Mouse (Mus musculus) heart, postnatal 0 days (tissue): ENCODE measurements around the gene Ptprm. TPM values are rescaled to one million over a fixed set of nuclear protein-coding genes. Genes with fewer than 3 reads are reported as not detected.

Experiments used
- ATAC-seq: fragments of 200-750 bp; cut with Nextera tagmentation; 2 replicates; pipeline ENCODE4 v1.8.0; 2017; ENCODE audit warnings: low read depth, moderate number of reproducible peaks, moderate library complexity; ENCODE audit not compliant: insufficient read depth
- DNase-seq: peaks from one replicate; pipeline ENCODE4 v3.0.0-alpha.2; 2016; ENCODE audit warnings: low spot score
- H3K27ac ChIP-seq: fragments of 300-500 bp; sonication (generic); 2 replicates; pipeline ENCODE4 v1.5.1; 2014; ENCODE audit warnings: low read depth, mild to moderate bottlenecking
- H3K27me3 ChIP-seq: fragments of 300-500 bp; sonication (generic); 2 replicates; pipeline ENCODE4 v1.6.1; 2014; ENCODE audit warnings: low read length, mixed read lengths; ENCODE audit not compliant: control insufficient read depth, insufficient read depth
- H3K36me3 ChIP-seq: fragments of 300-500 bp; sonication (generic); replicated peaks from 2 replicates; pipeline ENCODE4 v1.6.1; 2014; ENCODE audit warnings: low read length, mixed read lengths; ENCODE audit not compliant: control insufficient read depth, insufficient read depth
- H3K4me1 ChIP-seq: fragments of 300-500 bp; sonication (generic); 2 replicates; pipeline ENCODE4 v1.6.1; 2014; ENCODE audit warnings: antibody characterized with exemption; ENCODE audit not compliant: control insufficient read depth, insufficient read depth
- H3K4me2 ChIP-seq: fragments of 300-500 bp; sonication (generic); 2 replicates; pipeline ENCODE4 v1.6.1; 2014; ENCODE audit warnings: low read depth, mild to moderate bottlenecking, low read length, moderate library complexity
- H3K4me3 ChIP-seq: fragments of 300-500 bp; sonication (generic); 2 replicates; pipeline ENCODE4 v1.5.1; 2014; ENCODE audit warnings: low read depth, low read length
- H3K9ac ChIP-seq: fragments of 300-500 bp; sonication (generic); replicated peaks from 2 replicates; pipeline ENCODE4 v1.6.1; 2014; ENCODE audit warnings: low read depth, low read length, mixed read lengths
- H3K9me3 ChIP-seq: fragments of 300-500 bp; sonication (generic); replicated peaks from 2 replicates; pipeline ENCODE4 v1.6.1; 2016; ENCODE audit warnings: low read length; ENCODE audit not compliant: control insufficient read depth
- CTCF ChIP-seq: IDR thresholded peaks from 2 replicates; pipeline ENCODE4 v1.5.1; 2016; ENCODE audit warnings: antibody characterized with exemption, control low read depth, low read depth
- EP300 ChIP-seq: IDR thresholded peaks from 2 replicates; pipeline ENCODE4 v1.6.1; 2016; ENCODE audit warnings: antibody characterized with exemption, low read depth
- WGBS: fragments of 180-500 bp; shearing (Covaris S2); extraction: QIAGEN DNeasy Blood & Tissue Kit; methylation state at CpG from one replicate; pipeline ENCODE4 v1.1.7; 2014; 5-methylcytosine and 5-hydroxymethylcytosine counted together
- polyA plus RNA-seq: library from polyadenylated mRNA; unstranded; fragments of >200 nt; fragmentation: Nextera tagmentation; extraction: Ambion mirVana; gene quantifications from 2 replicates; pipeline ENCODE4 v1.2.1, GENCODE M21; 2015
- total RNA-seq: library from RNA; depleted of rRNA; stranded (reverse); fragments of >200 nt; gene quantifications from 2 replicates; pipeline ENCODE4 v1.2.3, GENCODE M21; 2014; ENCODE audit warnings: low replicate concordance

The Ptprm gene
- total and polyA plus RNA-seq, 2 experiments from 2014 or later, result 11.9 to 48.0 TPM

GRCm38 (mm10) chr17:67016501-67016900 lies 337.8 kb downstream of the Ptprm start:
- no peak for TF ChIP-seq CTCF
- no peak for TF ChIP-seq EP300
- H3K4me3 ChIP-seq, result no peak overlapping the region
- H3K9ac ChIP-seq, result no peak overlapping the region
- H3K9me3 ChIP-seq, result no peaks in the 10 kb centered on the region
- ATAC-seq (no peak), DNase-seq (no peak)
- H3K4me1 ChIP-seq, result 0 out of 2 replicates have a peak, but pooled peaks cover 7% of the 10 kb centered on the region
- H3K27me3 ChIP-seq, result no peaks in the 10 kb centered on the region
- no peak overlapping the region for H3K4me2 ChIP-seq
- H3K27ac ChIP-seq, result no peak overlapping the region
- WGBS, result 86% methylated on average over 6 of the region's 6 CpGs
- H3K36me3 ChIP-seq, result no peaks in the 10 kb centered on the region

- Histone ChIP-seq H3K36me3 (no peaks in the 10 kb centered on the region), H3K4me3 (no peak overlapping the region), H3K4me1 (no peaks in the 10 kb centered on the region), H3K9me3 (no peaks in the 10 kb centered on the region), H3K9ac (no peak overlapping the region), H3K27me3 (no peaks in the 10 kb centered on the region), H3K4me2 (no peak overlapping the region), H3K27ac (no peak overlapping the region)
- ATAC-seq, result no peak
- no peak for DNase-seq
- TF ChIP-seq EP300 (no peak), CTCF (no peak)
- WGBS, result 87% methylated on average over 6 of the region's 6 CpGs
Observed at GRCm38 (mm10) chr17:67013217-67013616, 341.0 kb downstream of the Ptprm start.

GRCm38 (mm10) chr17:67011836-67012583 lies 342.2 kb downstream of the Ptprm start:
- WGBS, result 84% methylated on average over 6 of the region's 6 CpGs
- Histone ChIP-seq H3K4me1 (no peaks in the 10 kb centered on the region), H3K4me3 (no peak overlapping the region), H3K4me2 (no peak overlapping the region), H3K36me3 (no peaks in the 10 kb centered on the region), H3K9me3 (no peaks in the 10 kb centered on the region), H3K9ac (no peak overlapping the region), H3K27me3 (no peaks in the 10 kb centered on the region), H3K27ac (no peak overlapping the region)
- DNase-seq (no peak), ATAC-seq (no peak)
- no peak for TF ChIP-seq EP300
- TF ChIP-seq CTCF, result no peak

- Histone ChIP-seq H3K4me2 (no peak overlapping the region), H3K36me3 (no peaks in the 10 kb centered on the region), H3K27me3 (no peaks in the 10 kb centered on the region), H3K4me3 (no peak overlapping the region), H3K4me1 (no peaks in the 10 kb centered on the region), H3K9ac (no peak overlapping the region), H3K27ac (no peak overlapping the region), H3K9me3 (0 out of 2 replicates have a peak, but pooled peaks cover 5% of the 10 kb centered on the region)
- DNase-seq, result no peak
- TF ChIP-seq EP300 (no peak), CTCF (no peak)
- no peak for ATAC-seq
- WGBS, result 91% methylated on average over 4 of the region's 4 CpGs
Observed at GRCm38 (mm10) chr17:67010136-67010535, 344.1 kb downstream of the Ptprm start.

GRCm38 (mm10) chr17:67008137-67008536 lies 346.1 kb downstream of the Ptprm start:
- 92% methylated on average over 9 of the region's 9 CpGs for WGBS
- H3K4me2 ChIP-seq, result no peak overlapping the region
- TF ChIP-seq CTCF (no peak), EP300 (no peak)
- H3K4me1 ChIP-seq, result no peaks in the 10 kb centered on the region
- H3K27ac ChIP-seq, result no peak overlapping the region
- H3K27me3 ChIP-seq, result no peaks in the 10 kb centered on the region
- no peak overlapping the region for H3K4me3 ChIP-seq
- no peak overlapping the region for H3K9ac ChIP-seq
- no peaks in the 10 kb centered on the region for H3K36me3 ChIP-seq
- DNase-seq (no peak), ATAC-seq (no peak)
- H3K9me3 ChIP-seq, result 0 out of 2 replicates have a peak, but pooled peaks cover 5% of the 10 kb centered on the region
